10 mouse cellular contexts compared by ENCODE assay signal in the genomic region with DNA sequence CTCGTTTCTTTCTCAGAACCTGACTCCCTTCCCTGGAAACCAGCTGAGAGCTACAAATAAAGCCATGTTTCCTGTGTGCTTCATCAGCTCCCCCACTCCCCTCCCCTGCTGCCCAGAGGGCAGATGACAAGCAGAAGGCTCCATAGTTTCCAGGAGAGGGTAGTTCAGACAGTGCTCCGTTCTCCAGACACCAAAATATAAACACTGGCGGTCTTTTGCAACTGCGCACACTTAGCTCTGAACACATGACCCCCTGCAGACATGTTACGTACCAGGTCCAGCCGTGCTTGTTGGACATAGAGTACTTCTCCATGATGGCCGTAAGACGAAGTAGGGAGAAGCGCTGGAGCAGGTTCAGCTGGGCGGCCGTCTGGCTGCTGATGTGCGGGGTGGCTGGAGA.
DNase-seq lines count a peak whose midpoint lies in the region; ATAC-seq lines count a peak whose summit lies in the region.
"Had no signal": no experiment of that assay in that cellular context is flagged by ENCODE, and none has a peak within 500 bp of the region (broad histone marks: within the 10 kb centered on the region; RNA-seq: fewer than 3 reads in every experiment).

No protein-coding gene starts in this region.

- no peaks in the 10 kb centered on the region for H3K4me1 ChIP-seq in hindbrain, embryonic 11.5 days (replicated peaks; ENCODE audit: control insufficient read depth, insufficient read depth, low read length)
- peaks cover 14% of the 10 kb centered on the region for H3K4me1 ChIP-seq in hindbrain, embryonic 10.5 days (replicated peaks)
- peaks cover 37% of the 10 kb centered on the region for H3K4me1 ChIP-seq in embryonic facial prominence, embryonic 10.5 days
- peaks cover 30% of the 10 kb centered on the region for H3K4me1 ChIP-seq in limb, embryonic 12.5 days (replicated peaks)

- H3K9me3 ChIP-seq in hindbrain, embryonic 11.5 days (ENCODE audit: control insufficient read depth, low read length): no peaks in the 10 kb centered on the region
- H3K9me3 ChIP-seq in hindbrain, embryonic 10.5 days: peaks cover 11% of the 10 kb centered on the region
- H3K9me3 ChIP-seq in embryonic facial prominence, embryonic 10.5 days: peaks cover 10% of the 10 kb centered on the region; the same call in 1 of the 2 replicates
- peaks cover 8% of the 10 kb centered on the region for H3K9me3 ChIP-seq in limb, embryonic 12.5 days
- H3K9me3 ChIP-seq: midbrain, embryonic 15.5 days had no signal

- no peak overlapping the region for H3K9ac ChIP-seq in hindbrain, embryonic 11.5 days (ENCODE audit: low read depth, low read length)
- H3K9ac ChIP-seq in limb, embryonic 12.5 days (replicated peaks): peak overlapping the region; percentile 18; the same call in 1 of the 2 replicates
- H3K9ac ChIP-seq: midbrain, embryonic 15.5 days had no signal

- DNase-seq in hindbrain, embryonic 11.5 days (ENCODE audit: low spot score): peak; percentile 12
- DNase-seq in hindbrain, embryonic 10.5 days (ENCODE audit: low spot score): no peak
- DNase-seq in ES-CJ7 (ENCODE audit: low read depth, low spot score): peak; percentile 4
- DNase-seq in embryonic facial prominence, embryonic 10.5 days (ENCODE audit: low spot score): no peak
- DNase-seq in right cerebral cortex, postnatal 10 days (ENCODE audit: low spot score in 2 of 2): no peak
- DNase-seq: cerebellum, adult 11-12 months; gastrocnemius, postnatal 10 days had no signal

- ATAC-seq in hindbrain, embryonic 11.5 days (ENCODE audit: low FRiP score): no peak
- ATAC-seq in limb, embryonic 12.5 days (ENCODE audit: insufficient number of reproducible peaks, insufficient read depth, low FRiP score, low TSS enrichment, low read depth): no peak
- no peak for ATAC-seq in CD4-positive, CD25-positive, alpha-beta regulatory T cell, adult 4 months
- ATAC-seq: midbrain, embryonic 15.5 days had no signal

- no peaks in the 10 kb centered on the region for H3K36me3 ChIP-seq in hindbrain, embryonic 11.5 days (ENCODE audit: control insufficient read depth, insufficient read depth, low read length)
- peaks cover 20% of the 10 kb centered on the region for H3K36me3 ChIP-seq in hindbrain, embryonic 10.5 days
- peaks cover 29% of the 10 kb centered on the region for H3K36me3 ChIP-seq in embryonic facial prominence, embryonic 10.5 days (replicated peaks)
- peaks cover 30% of the 10 kb centered on the region for H3K36me3 ChIP-seq in limb, embryonic 12.5 days
- H3K36me3 ChIP-seq: midbrain, embryonic 15.5 days had no signal

- H3K27ac ChIP-seq in hindbrain, embryonic 11.5 days (ENCODE audit: low read depth, low read length): no peak overlapping the region
- H3K27ac ChIP-seq in hindbrain, embryonic 10.5 days: no peak overlapping the region; the same call in 1 of the 2 replicates
- H3K27ac ChIP-seq in embryonic facial prominence, embryonic 10.5 days (replicated peaks): peak overlapping the region; percentile 67
- peak overlapping the region; percentile 56 for H3K27ac ChIP-seq in limb, embryonic 12.5 days
- H3K27ac ChIP-seq: midbrain, embryonic 15.5 days had no signal

- WGBS in hindbrain, embryonic 11.5 days: 73% methylated on average over 12 of the region's 12 CpGs
- 77% methylated on average over 12 of the region's 12 CpGs for WGBS in hindbrain, embryonic 10.5 days
- 61% methylated on average over 12 of the region's 12 CpGs for WGBS in embryonic facial prominence, embryonic 10.5 days
- 41% methylated on average over 12 of the region's 12 CpGs for WGBS in limb, embryonic 12.5 days

- no peak overlapping the region for H3K4me3 ChIP-seq in hindbrain, embryonic 11.5 days (ENCODE audit: low read depth, low read length)
- H3K4me3 ChIP-seq in hindbrain, embryonic 10.5 days: no peak overlapping the region
- no peak overlapping the region for H3K4me3 ChIP-seq in embryonic facial prominence, embryonic 10.5 days
- H3K4me3 ChIP-seq in limb, embryonic 12.5 days (replicated peaks): no peak overlapping the region
- H3K4me3 ChIP-seq: midbrain, embryonic 15.5 days had no signal

- H3K27me3 ChIP-seq in hindbrain, embryonic 11.5 days (ENCODE audit: control insufficient read depth, insufficient read depth, low read length): no peaks in the 10 kb centered on the region
- no peaks in the 10 kb centered on the region for H3K27me3 ChIP-seq in hindbrain, embryonic 10.5 days (ENCODE audit: insufficient read depth, poor library complexity, severe bottlenecking)
- no peaks in the 10 kb centered on the region for H3K27me3 ChIP-seq in embryonic facial prominence, embryonic 10.5 days (replicated peaks; ENCODE audit: low read depth, poor library complexity, severe bottlenecking)
- no peaks in the 10 kb centered on the region for H3K27me3 ChIP-seq in limb, embryonic 12.5 days
- H3K27me3 ChIP-seq: midbrain, embryonic 15.5 days had no signal

- no peak overlapping the region for H3K4me2 ChIP-seq in hindbrain, embryonic 11.5 days (replicated peaks; ENCODE audit: low read depth, low read length)
- H3K4me2 ChIP-seq in limb, embryonic 12.5 days: no peak overlapping the region
- H3K4me2 ChIP-seq: midbrain, embryonic 15.5 days had no signal

Comparison
In these comparisons a context has a peak if more than half of its experiments do, and no peak if none do; other contexts are left out.
1. DNase-seq: peak in hindbrain, embryonic 11.5 days (single experiment) and ES-CJ7 (single experiment); none in hindbrain, embryonic 10.5 days (single experiment), embryonic facial prominence, embryonic 10.5 days (single experiment) and right cerebral cortex, postnatal 10 days (0 of 2).
2. H3K27ac ChIP-seq: peak in embryonic facial prominence, embryonic 10.5 days (single experiment) and limb, embryonic 12.5 days (single experiment); none in hindbrain, embryonic 11.5 days (single experiment) and hindbrain, embryonic 10.5 days (single experiment).